Mouse (Mus musculus) midbrain, embryonic 11.5 days (tissue): ENCODE results near the gene Immp2l. TPM values are rescaled to one million over a fixed set of nuclear protein-coding genes. Genes with fewer than 3 reads are reported as not detected.
"Not testable (repeated sequence)": the region's sequence is repeated elsewhere in the genome, so short reads cannot be mapped to it uniquely, and the experiment has no call there.

ENCODE experiments used
- ATAC-seq: fragments of 200-750 bp; cut with Nextera tagmentation; 2 replicates; pipeline ENCODE4 v1.8.0; 2017; ENCODE audit warnings: moderate TSS enrichment, moderate library complexity; ENCODE audit not compliant: low FRiP score
- DNase-seq: peaks from one replicate; pipeline ENCODE4 v3.0.0; 2015; ENCODE audit warnings: low spot score; ENCODE audit errors: missing footprints
- H3K27ac ChIP-seq: fragments of 300-500 bp; sonication (generic); 2 replicates; pipeline ENCODE4 v1.5.1; 2014; ENCODE audit warnings: low read depth, low read length
- H3K27me3 ChIP-seq: fragments of 300-500 bp; sonication (generic); 2 replicates; pipeline ENCODE4 v1.6.1; 2014; ENCODE audit warnings: mild to moderate bottlenecking, low read length, moderate library complexity, mixed read lengths; ENCODE audit not compliant: control insufficient read depth, insufficient read depth
- H3K36me3 ChIP-seq: fragments of 300-500 bp; sonication (generic); 2 replicates; pipeline ENCODE4 v1.6.1; 2014; ENCODE audit warnings: mild to moderate bottlenecking, low read length, moderate library complexity, mixed read lengths; ENCODE audit not compliant: control insufficient read depth, insufficient read depth
- H3K4me1 ChIP-seq: fragments of 300-500 bp; sonication (generic); 2 replicates; pipeline ENCODE4 v1.6.1; 2014; ENCODE audit warnings: low read length; ENCODE audit not compliant: control insufficient read depth, insufficient read depth
- H3K4me2 ChIP-seq: fragments of 300-500 bp; sonication (generic); 2 replicates; pipeline ENCODE4 v1.6.1; 2014; ENCODE audit warnings: mild to moderate bottlenecking, moderate library complexity
- H3K4me3 ChIP-seq: fragments of 300-500 bp; sonication (generic); 2 replicates; pipeline ENCODE4 v1.5.1; 2014; ENCODE audit warnings: low read depth, low read length
- H3K9ac ChIP-seq: fragments of 300-500 bp; sonication (generic); 2 replicates; pipeline ENCODE4 v1.6.1; 2014; ENCODE audit warnings: low read length
- H3K9me3 ChIP-seq: fragments of 300-500 bp; sonication (generic); 2 replicates; pipeline ENCODE4 v1.6.1; 2016; ENCODE audit warnings: low read length; ENCODE audit not compliant: control insufficient read depth
- WGBS: fragments of 180-500 bp; shearing (Covaris S2); extraction: QIAGEN DNeasy Blood & Tissue Kit; methylation state at CpG from one replicate; pipeline ENCODE4 v1.1.7; 2014; 5-methylcytosine and 5-hydroxymethylcytosine counted together
- polyA plus RNA-seq: library from polyadenylated mRNA; unstranded; fragments of >200 nt; fragmentation: Nextera tagmentation; extraction: Ambion mirVana; gene quantifications from 2 replicates; pipeline ENCODE4 v1.2.1, GENCODE M21; 2014

The Immp2l gene
- polyA plus RNA-seq, 1 experiment from 2014 or later, result 9.1 TPM

GRCm38 (mm10) chr12:41733168-41733567 lies 709.3 kb downstream of the Immp2l start:
- Histone ChIP-seq H3K9me3 (no peaks in the 10 kb centered on the region), H3K4me2 (no peak overlapping the region), H3K36me3 (no peaks in the 10 kb centered on the region), H3K27me3 (no peaks in the 10 kb centered on the region), H3K9ac (no peak overlapping the region), H3K4me3 (no peak overlapping the region), H3K4me1 (no peaks in the 10 kb centered on the region), H3K27ac (no peak overlapping the region)
- ATAC-seq, result no peak
- DNase-seq, result no peak

- H3K27me3 ChIP-seq, result no peaks in the 10 kb centered on the region
- H3K9me3 ChIP-seq, result no peaks in the 10 kb centered on the region
- H3K9ac ChIP-seq, result no peak overlapping the region
- H3K4me2 ChIP-seq, result no peak overlapping the region
- H3K36me3 ChIP-seq, result no peaks in the 10 kb centered on the region
- DNase-seq, result no peak
- WGBS, result 74% methylated on average over 3 of the region's 3 CpGs
- no peak overlapping the region for H3K27ac ChIP-seq
- ATAC-seq, result no peak
- no peaks in the 10 kb centered on the region for H3K4me1 ChIP-seq
- no peak overlapping the region for H3K4me3 ChIP-seq
These were observed 719.0 kb downstream of the Immp2l start for GRCm38 (mm10) chr12:41742887-41743286.

GRCm38 (mm10) chr12:41763396-41763795 lies 739.5 kb downstream of the Immp2l start:
- Histone ChIP-seq H3K4me1 (no peaks in the 10 kb centered on the region), H3K9ac (no peak overlapping the region), H3K4me3 (no peak overlapping the region), H3K9me3 (no peaks in the 10 kb centered on the region), H3K27me3 (no peaks in the 10 kb centered on the region), H3K4me2 (no peak overlapping the region), H3K27ac (no peak overlapping the region), H3K36me3 (no peaks in the 10 kb centered on the region)
- WGBS, result 79% methylated on average over 3 of the region's 3 CpGs
- DNase-seq (no peak), ATAC-seq (no peak)

- Histone ChIP-seq H3K9me3 (no peaks in the 10 kb centered on the region), H3K4me3 (no peak overlapping the region), H3K36me3 (no peaks in the 10 kb centered on the region), H3K27ac (no peak overlapping the region), H3K4me2 (no peak overlapping the region), H3K4me1 (no peaks in the 10 kb centered on the region), H3K9ac (no peak overlapping the region), H3K27me3 (no peaks in the 10 kb centered on the region)
- WGBS, result 72% methylated on average over 3 of the region's 3 CpGs
- ATAC-seq (no peak), DNase-seq (no peak)
These were observed 750.1 kb downstream of the Immp2l start for GRCm38 (mm10) chr12:41773961-41774360.

GRCm38 (mm10) chr12:41774623-41775323 lies 750.9 kb downstream of the Immp2l start:
- Histone ChIP-seq H3K4me3 (no peak overlapping the region), H3K27ac (no peak overlapping the region), H3K9ac (no peak overlapping the region), H3K36me3 (no peaks in the 10 kb centered on the region), H3K4me1 (no peaks in the 10 kb centered on the region), H3K9me3 (no peaks in the 10 kb centered on the region), H3K4me2 (no peak overlapping the region), H3K27me3 (no peaks in the 10 kb centered on the region)
- no peak for ATAC-seq
- DNase-seq, result no peak
- 85% methylated on average over 5 of the region's 5 CpGs for WGBS

GRCm38 (mm10) chr12:41777762-41778161 lies 753.9 kb downstream of the Immp2l start:
- not testable (repeated sequence) for H3K9ac ChIP-seq, DNase-seq, H3K4me1 ChIP-seq, H3K27ac ChIP-seq, H3K4me3 ChIP-seq, H3K4me2 ChIP-seq, H3K27me3 ChIP-seq, H3K36me3 ChIP-seq, H3K9me3 ChIP-seq
- WGBS, result no CpG with 5 or more reads among the region's 4 CpGs
- peak; percentile 73; the same call in 1 of the 2 replicates for ATAC-seq

- ATAC-seq, result not testable (repeated sequence)
These were observed 769.8 kb downstream of the Immp2l start for GRCm38 (mm10) chr12:41793681-41794080.

GRCm38 (mm10) chr12:41829517-41829916 lies 805.6 kb downstream of the Immp2l start:
- Histone ChIP-seq H3K4me3 (no peak overlapping the region), H3K9ac (no peak overlapping the region), H3K4me2 (no peak overlapping the region), H3K27ac (no peak overlapping the region), H3K9me3 (no peaks in the 10 kb centered on the region), H3K27me3 (no peaks in the 10 kb centered on the region), H3K4me1 (no peaks in the 10 kb centered on the region), H3K36me3 (no peaks in the 10 kb centered on the region)
- no peak for DNase-seq
- 91% methylated on average over 6 of the region's 6 CpGs for WGBS
- ATAC-seq, result no peak

More at GRCm38 (mm10) chr12:41793681-41794080, 769.8 kb downstream of the Immp2l start:
- DNase-seq, H3K27me3 ChIP-seq, H3K4me1 ChIP-seq, H3K36me3 ChIP-seq, H3K4me2 ChIP-seq, H3K9me3 ChIP-seq, H3K9ac ChIP-seq, H3K4me3 ChIP-seq, H3K27ac ChIP-seq: not testable (repeated sequence)
- WGBS, result 82% methylated on average over 1 of the region's 1 CpGs

- Histone ChIP-seq H3K4me1 (no peaks in the 10 kb centered on the region), H3K4me2 (no peak overlapping the region), H3K4me3 (no peak overlapping the region), H3K36me3 (no peaks in the 10 kb centered on the region), H3K27ac (no peak overlapping the region), H3K9me3 (no peaks in the 10 kb centered on the region), H3K27me3 (no peaks in the 10 kb centered on the region), H3K9ac (no peak overlapping the region)
- DNase-seq (peak; percentile 17), ATAC-seq (no peak)
- 90% methylated on average over 7 of the region's 7 CpGs for WGBS
These were observed 807.8 kb downstream of the Immp2l start for GRCm38 (mm10) chr12:41831731-41832130.
